Mouse (Mus musculus): Measurements from ENCODE around the gene Krt4.

Krt4 gene

DNA sequence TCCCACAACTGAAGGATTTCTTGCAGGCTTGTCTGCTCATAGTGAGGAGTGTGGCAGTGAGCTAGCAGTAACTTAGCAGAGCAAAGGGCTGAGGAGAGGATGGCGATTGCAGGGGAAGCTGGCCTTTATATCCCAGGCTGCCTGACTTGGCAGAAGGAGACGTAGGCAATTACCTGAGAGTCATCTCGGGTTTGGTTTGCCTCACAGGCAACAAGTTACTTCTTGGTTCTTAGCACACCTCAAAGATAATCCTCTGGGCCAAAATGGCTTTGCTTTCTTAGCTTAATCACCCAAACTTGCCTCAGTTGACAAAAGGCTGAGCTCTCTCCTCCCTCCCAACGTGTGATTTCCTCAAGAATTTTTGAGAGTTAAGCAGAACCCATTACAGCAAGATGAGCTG, 31.7 kb downstream of the Krt4 start, which contains the start of gene Krt76:
Gene Krt76, minus strand, starts transcription at position 101 of the 400 bp plus-strand sequence.
- DNase-seq: no peak

GRCm38 (mm10) chr15:101879776-101880175, 44.8 kb downstream of the Krt4 start:
- DNase-seq: peak; percentile 65

DNA sequence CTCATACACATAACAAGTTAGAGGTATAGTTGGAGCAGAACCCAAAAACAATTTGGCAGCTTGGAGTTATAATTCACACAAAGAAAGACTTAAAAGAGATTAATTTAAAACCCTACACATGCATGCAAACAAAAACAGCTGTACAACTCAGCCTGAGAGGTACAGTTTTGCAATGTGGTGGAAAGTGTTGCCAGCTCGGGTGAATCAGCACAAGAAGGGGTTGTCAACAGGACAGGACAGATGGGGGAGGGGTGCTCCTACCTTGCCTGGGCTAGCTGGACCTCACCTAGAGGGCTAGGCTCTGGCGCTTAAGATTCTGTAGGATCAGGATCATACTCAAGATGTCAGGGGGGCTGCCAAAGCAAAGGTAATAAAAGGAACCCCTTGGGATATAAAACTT, 46.5 kb downstream of the Krt4 start:
- DNase-seq: no peak

DNA sequence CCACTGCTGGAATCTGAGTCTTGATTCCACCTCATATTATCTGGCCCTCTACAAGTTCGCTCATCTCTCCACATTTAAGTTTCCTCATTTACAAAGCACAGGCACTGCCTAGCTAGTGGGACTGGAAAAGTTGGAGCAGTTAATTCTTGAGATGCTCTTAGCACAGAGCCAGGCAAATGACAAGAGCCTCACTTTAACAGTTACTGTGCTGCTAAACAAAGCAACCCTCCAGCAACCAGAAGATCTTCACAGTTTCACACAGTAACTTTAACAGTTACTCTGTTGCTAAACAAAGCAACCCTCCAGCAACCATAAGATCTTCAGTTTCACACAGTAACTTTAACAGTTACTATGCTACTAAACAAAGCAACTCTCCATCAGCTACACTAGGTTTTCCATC, 50.2 kb downstream of the Krt4 start:
- no peak for DNase-seq

- no peak for DNase-seq
Measured at GRCm38 (mm10) chr15:101873231-101873630, 51.3 kb downstream of the Krt4 start.

- peak; percentile 19 for DNase-seq
Measured at GRCm38 (mm10) chr15:101869431-101869830, 55.1 kb downstream of the Krt4 start, which contains the start of gene Krt77. Krt77 (minus strand) TSS chr15:101869705.
